Mouse (Mus musculus) heart, embryonic 14.5 days (tissue): ENCODE results near the gene Slc51a. TPM values are rescaled to one million over a fixed set of nuclear protein-coding genes. Genes with fewer than 3 reads are reported as not detected.

ENCODE experiments used
- ATAC-seq: fragments of 200-750 bp; cut with Nextera tagmentation; 2 replicates; pipeline ENCODE4 v1.8.0; 2017; ENCODE audit warnings: low read depth, moderate TSS enrichment; ENCODE audit not compliant: insufficient number of reproducible peaks, insufficient read depth, low FRiP score
- H3K27ac ChIP-seq, 2 experiments: fragments of 200-500 bp in 1 of 2; fragments of 300-500 bp in 1 of 2; sonication (generic) in 1 of 2; replicated peaks in 1 of 2; 2 replicates each; pipeline ENCODE4 v1.5.1; 2012 to 2014; ENCODE audit warnings: low read depth in 2 of 2, low read length in 2 of 2, control low read depth in 1 of 2, mild to moderate bottlenecking in 1 of 2, mixed read lengths in 1 of 2; ENCODE audit not compliant: control insufficient read depth in 1 of 2, insufficient read depth in 1 of 2
- H3K27me3 ChIP-seq: fragments of 300-500 bp; sonication (generic); 2 replicates; pipeline ENCODE4 v1.6.1; 2014; ENCODE audit warnings: mild to moderate bottlenecking, low read length, control low read depth; ENCODE audit not compliant: control insufficient read depth, insufficient read depth
- H3K36me3 ChIP-seq: fragments of 300-500 bp; sonication (generic); 2 replicates; pipeline ENCODE4 v1.6.1; 2014; ENCODE audit warnings: mild to moderate bottlenecking, control low read depth, low read length, mixed read lengths; ENCODE audit not compliant: control insufficient read depth, insufficient read depth
- H3K4me1 ChIP-seq, 2 experiments: fragments of 200-500 bp in 1 of 2; fragments of 300-500 bp in 1 of 2; sonication (generic) in 1 of 2; 2 replicates each; pipeline ENCODE4 v1.6.1; 2012 to 2014; ENCODE audit warnings: low read length in 2 of 2, control low read depth in 1 of 2, mixed read lengths in 1 of 2; ENCODE audit not compliant: control insufficient read depth in 2 of 2, insufficient read depth in 2 of 2
- H3K4me2 ChIP-seq: fragments of 300-500 bp; sonication (generic); 2 replicates; pipeline ENCODE4 v1.6.1; 2014; ENCODE audit warnings: mild to moderate bottlenecking, low read length
- H3K4me3 ChIP-seq, 2 experiments: fragments of 200-500 bp in 1 of 2; fragments of 300-500 bp in 1 of 2; sonication (generic) in 1 of 2; 2 replicates each; pipeline ENCODE4 v1.5.1; 2012 to 2014; ENCODE audit warnings: low read length in 2 of 2, mild to moderate bottlenecking in 2 of 2, control low read depth in 1 of 2, low read depth in 1 of 2, moderate library complexity in 1 of 2; ENCODE audit not compliant: control insufficient read depth in 1 of 2, insufficient read depth in 1 of 2
- H3K9ac ChIP-seq: fragments of 300-500 bp; sonication (generic); 2 replicates; pipeline ENCODE4 v1.6.1; 2014; ENCODE audit warnings: mild to moderate bottlenecking, low read length
- H3K9me3 ChIP-seq: fragments of 300-500 bp; sonication (generic); 2 replicates; pipeline ENCODE4 v1.6.1; 2016; ENCODE audit warnings: low read length, control low read depth; ENCODE audit not compliant: control insufficient read depth
- WGBS: fragments of 180-500 bp; shearing (Covaris S2); extraction: QIAGEN DNeasy Blood & Tissue Kit; methylation state at CpG from one replicate; pipeline ENCODE4 v1.1.7; 2014; 5-methylcytosine and 5-hydroxymethylcytosine counted together
- polyA plus RNA-seq: library from polyadenylated mRNA; unstranded; fragments of >200 nt; fragmentation: Nextera tagmentation; extraction: Ambion mirVana; gene quantifications from 2 replicates; pipeline ENCODE4 v1.2.1, GENCODE M21; 2014

The Slc51a gene
- polyA plus RNA-seq, 1 experiment from 2014 or later = 1.4 TPM

GRCm38 (mm10) chr16:32508035-32508434, 20.4 kb upstream of the Slc51a start:
- 0 out of 2 replicates have a peak, but pooled peaks cover 3% of the 10 kb centered on the region for H3K27me3 ChIP-seq
- H3K27ac ChIP-seq = no peak overlapping the region
- H3K9me3 ChIP-seq = no peaks in the 10 kb centered on the region
- H3K4me3 ChIP-seq = no peak overlapping the region
- no peaks in the 10 kb centered on the region for H3K36me3 ChIP-seq
- H3K9ac ChIP-seq = no peak overlapping the region
- H3K4me2 ChIP-seq = no peak overlapping the region
- ATAC-seq = no peak
- whole genome bisulfite sequencing = 74% methylated on average over 5 of the region's 5 CpGs
- peaks cover 30 to 39% of the 10 kb centered on the region in 2 experiments for H3K4me1 ChIP-seq

- Histone ChIP-seq H3K9me3 (no peaks in the 10 kb centered on the region), H3K4me3 (no peak overlapping the region), H3K9ac (no peak overlapping the region), H3K36me3 (no peaks in the 10 kb centered on the region), H3K4me1 (peaks cover 30 to 39% of the 10 kb centered on the region in 2 experiments), H3K27me3 (0 out of 2 replicates have a peak, but pooled peaks cover 3% of the 10 kb centered on the region), H3K4me2 (no peak overlapping the region), H3K27ac (no peak overlapping the region)
- no peak for ATAC-seq
- WGBS = 18% methylated on average over 9 of the region's 9 CpGs
Measured at GRCm38 (mm10) chr16:32507407-32507806, 19.7 kb upstream of the Slc51a start.

- Histone ChIP-seq H3K36me3 (no peaks in the 10 kb centered on the region), H3K4me1 (peaks cover 30 to 39% of the 10 kb centered on the region in 2 experiments), H3K4me2 (no peak overlapping the region), H3K9ac (no peak overlapping the region), H3K9me3 (no peaks in the 10 kb centered on the region), H3K4me3 (no peak overlapping the region), H3K27me3 (0 out of 2 replicates have a peak, but pooled peaks cover 3% of the 10 kb centered on the region), H3K27ac (no peak overlapping the region)
- ATAC-seq = no peak
- WGBS = 79% methylated on average over 7 of the region's 7 CpGs
Measured at GRCm38 (mm10) chr16:32506868-32507267, 19.2 kb upstream of the Slc51a start.

GRCm38 (mm10) chr16:32506298-32506697, 18.6 kb upstream of the Slc51a start:
- H3K9ac ChIP-seq = no peak overlapping the region
- no peak overlapping the region for H3K27ac ChIP-seq
- H3K27me3 ChIP-seq = 0 out of 2 replicates have a peak, but pooled peaks cover 3% of the 10 kb centered on the region
- no peak for ATAC-seq
- no peaks in the 10 kb centered on the region for H3K36me3 ChIP-seq
- H3K9me3 ChIP-seq = no peaks in the 10 kb centered on the region
- no peak overlapping the region for H3K4me2 ChIP-seq
- 76% methylated on average over 8 of the region's 8 CpGs for WGBS
- H3K4me3 ChIP-seq = no peak overlapping the region
- peaks cover 28 to 36% of the 10 kb centered on the region in 2 experiments for H3K4me1 ChIP-seq

- ATAC-seq = no peak
- Histone ChIP-seq H3K36me3 (no peaks in the 10 kb centered on the region), H3K27ac (no peak overlapping the region), H3K4me1 (peaks cover 4 to 13% of the 10 kb centered on the region in 2 experiments), H3K9ac (no peak overlapping the region), H3K4me3 (no peak overlapping the region), H3K27me3 (0 out of 2 replicates have a peak, but pooled peaks cover 3% of the 10 kb centered on the region), H3K9me3 (no peaks in the 10 kb centered on the region), H3K4me2 (no peak overlapping the region)
- WGBS = 76% methylated on average over 6 of the region's 6 CpGs
Measured at GRCm38 (mm10) chr16:32503633-32504032, 16.0 kb upstream of the Slc51a start.

- H3K36me3 ChIP-seq = no peaks in the 10 kb centered on the region
- H3K9ac ChIP-seq = no peak overlapping the region
- WGBS = 81% methylated on average over 12 of the region's 12 CpGs
- H3K4me2 ChIP-seq = no peak overlapping the region
- H3K4me1 ChIP-seq = peaks cover 3 to 6% of the 10 kb centered on the region in 2 experiments; a peak in 3 of 4 replicates
- H3K4me3 ChIP-seq = no peak overlapping the region
- H3K9me3 ChIP-seq = no peaks in the 10 kb centered on the region
- H3K27ac ChIP-seq = no peak overlapping the region
- no peak for ATAC-seq
- H3K27me3 ChIP-seq = 0 out of 2 replicates have a peak, but pooled peaks cover 3% of the 10 kb centered on the region
Measured at GRCm38 (mm10) chr16:32502621-32503335, 15.1 kb upstream of the Slc51a start.

GRCm38 (mm10) chr16:32501459-32501858, 13.8 kb upstream of the Slc51a start:
- WGBS = 87% methylated on average over 7 of the region's 7 CpGs
- Histone ChIP-seq H3K4me1 (0 out of 4 replicates have a peak, but pooled peaks cover 0 to 3% of the 10 kb centered on the region in 2 experiments), H3K9ac (no peak overlapping the region), H3K27me3 (0 out of 2 replicates have a peak, but pooled peaks cover 3% of the 10 kb centered on the region), H3K4me3 (no peak overlapping the region), H3K36me3 (no peaks in the 10 kb centered on the region), H3K9me3 (no peaks in the 10 kb centered on the region), H3K27ac (no peak overlapping the region), H3K4me2 (no peak overlapping the region)
- no peak for ATAC-seq
